Mouse (Mus musculus) spleen, embryonic (tissue): ENCODE results near the gene Gm11634.

Source experiments
- CTCF ChIA-PET: fragments of 350-600 bp; sonication (Branson Sonifier 250); formaldehyde crosslinking; loops from one replicate; lab custom pipeline; 2022; lab: Charles Lee

Gm11634 gene

GRCm38 (mm10) chr11:101568421-101568820, 30.6 kb downstream of the Gm11634 start:
- CTCF ChIA-PET: interaction anchor here (0.8 kb wide), 1 partner anchor 914 kb away, joined by 4 read pairs; no protein-coding TSS in a partner anchor

GRCm38 (mm10) chr11:101562391-101562790, 36.7 kb downstream of the Gm11634 start:
- CTCF ChIA-PET: interaction anchor here (0.8 to 1.0 kb wide), 2 partner anchors 21 to 245 kb away, joined by 3 read pairs; no protein-coding TSS in a partner anchor

GRCm38 (mm10) chr11:101556954-101557353, 42.1 kb downstream of the Gm11634 start:
- CTCF ChIA-PET: no interaction called here

- CTCF ChIA-PET: interaction anchor here (0.7 kb wide), 1 partner anchor 81 kb away, joined by 4 read pairs; no protein-coding TSS in a partner anchor
Observed at GRCm38 (mm10) chr11:101556541-101556940, 42.5 kb downstream of the Gm11634 start.

- CTCF ChIA-PET: interaction anchor here (1.0 kb wide), 1 partner anchor 13 kb away, joined by 4 read pairs; no protein-coding TSS in a partner anchor
Observed at GRCm38 (mm10) chr11:101553354-101553930, 45.6 kb downstream of the Gm11634 start.

GRCm38 (mm10) chr11:101552476-101553300, 46.4 kb downstream of the Gm11634 start:
- CTCF ChIA-PET: interaction anchor here (1.0 kb wide), 1 partner anchor 13 kb away, joined by 4 read pairs; no protein-coding TSS in a partner anchor

GRCm38 (mm10) chr11:101551751-101552475, 47.1 kb downstream of the Gm11634 start, which contains the start of the genes Brca1 and Nbr1:
Brca1 (minus strand) TSS chr11:101551955.
Nbr1 (plus strand) TSS chr11:101552149.
- CTCF ChIA-PET: no interaction called here

GRCm38 (mm10) chr11:101548526-101548925, 50.5 kb downstream of the Gm11634 start:
- CTCF ChIA-PET: no interaction called here

GRCm38 (mm10) chr11:101544132-101544531, 54.9 kb downstream of the Gm11634 start:
- CTCF ChIA-PET: interaction anchor here (0.6 kb wide), 1 partner anchor 1604 kb away, joined by 6 read pairs; no protein-coding TSS in a partner anchor
